In genomic region chr1:164458245-164458613, GRCm38 (mm10) we compare ENCODE assay signal across 8 mouse cellular contexts. TPM values are rescaled to one million over a fixed set of nuclear protein-coding genes. Genes with fewer than 3 reads are reported as not detected.
DNase-seq lines count a peak whose midpoint lies in the region; ATAC-seq and TF ChIP-seq lines count a peak whose summit lies in the region.

Atp1b1 (minus strand) TSS chr1:164458355.

- TF ChIP-seq RAD21 in CH12.LX (IDR thresholded peaks at IDR 0.05; ENCODE audit: low read depth, low read length): no peak

- H3K4me3 ChIP-seq in CH12.LX (replicated peaks in 1 of 3; ENCODE audit: low read depth in 2 of 3, low read length in 2 of 3, poor library complexity in 1 of 3): peak within 1 kb of the TSS in 2 of 3 experiments; percentile 41 to 62
- peak within 1 kb of the TSS; percentile 66 for H3K4me3 ChIP-seq in forebrain, embryonic 14.5 days (ENCODE audit: low read depth, low read length)
- peak within 1 kb of the TSS; percentile 73 for H3K4me3 ChIP-seq in liver, postnatal 0 days (ENCODE audit: low read depth, low read length)
- H3K4me3 ChIP-seq in neural tube, embryonic 15.5 days (replicated peaks): peak within 1 kb of the TSS; percentile 79

- dilution Hi-C loops in CH12.LX (cut with MboI; ENCODE audit: extremely low pct_ligation_motif_present, extremely low pct_unique_long_range_greater_than_20kb, low sequenced_read_pairs): no loop called here

- TF ChIP-seq EP300 in CH12.LX (IDR thresholded peaks at IDR 0.05; ENCODE audit: low read length): no peak
- TF ChIP-seq EP300 in liver, postnatal 0 days (IDR thresholded peaks at IDR 0.05; ENCODE audit: low read depth): no peak

- TF ChIP-seq POLR2A in CH12.LX (IDR thresholded peaks at IDR 0.05; ENCODE audit: low read depth, low read length): no peak

- TF ChIP-seq CTCF in CH12.LX (conservative IDR thresholded peaks at IDR 0.05 in 1 of 2, IDR thresholded peaks at IDR 0.05 in 1 of 2; ENCODE audit: low read depth in 2 of 2, low read length in 2 of 2): no peak
- peak; percentile 29 for TF ChIP-seq CTCF in liver, postnatal 0 days (IDR thresholded peaks at IDR 0.05; ENCODE audit: low read depth)

- H3K27me3 ChIP-seq in CH12.LX (replicated peaks): peaks cover 29% of the 10 kb centered on the region
- H3K27me3 ChIP-seq in forebrain, embryonic 14.5 days (replicated peaks; ENCODE audit: control insufficient read depth, insufficient read depth, low read length): no peaks in the 10 kb centered on the region
- H3K27me3 ChIP-seq in liver, postnatal 0 days (ENCODE audit: insufficient read depth, low read length): peaks cover 24% of the 10 kb centered on the region
- no peaks in the 10 kb centered on the region for H3K27me3 ChIP-seq in neural tube, embryonic 15.5 days (replicated peaks)

- WGBS in forebrain, embryonic 14.5 days: under 1% methylated on average over 29 of the region's 35 CpGs
- WGBS in liver, postnatal 0 days (ENCODE audit: insufficient replicate concordance): 3% methylated on average over 27 of the region's 35 CpGs
- under 1% methylated on average over 35 of the region's 35 CpGs for WGBS in neural tube, embryonic 15.5 days

- H3K27ac ChIP-seq in CH12.LX (ENCODE audit: insufficient read depth, low read depth): no peak within 1 kb of the TSS
- H3K27ac ChIP-seq in forebrain, embryonic 14.5 days (ENCODE audit: low read depth, low read length): peak within 1 kb of the TSS; percentile 92
- peak within 1 kb of the TSS; percentile 91 for H3K27ac ChIP-seq in liver, postnatal 0 days (ENCODE audit: low read depth)
- peak within 1 kb of the TSS; percentile 97 for H3K27ac ChIP-seq in neural tube, embryonic 15.5 days (replicated peaks)

- H3K9ac ChIP-seq in CH12.LX (ENCODE audit: insufficient read depth, low read depth): no peak within 1 kb of the TSS
- peak within 1 kb of the TSS; percentile 84 for H3K9ac ChIP-seq in forebrain, embryonic 14.5 days (ENCODE audit: low read length)
- peak within 1 kb of the TSS; percentile 81 for H3K9ac ChIP-seq in liver, postnatal 0 days (replicated peaks)
- peak within 1 kb of the TSS; percentile 74 for H3K9ac ChIP-seq in neural tube, embryonic 15.5 days (replicated peaks)

- in situ Hi-C loops in CH12.LX (cut with MboI; ENCODE audit: low pct_ligation_motif_present, low pct_unique_long_range_greater_than_20kb, low sequenced_read_pairs): no loop called here

- intact Hi-C loops in heart, postnatal 10 days (cut with DNase I): loop anchor here (5.0 kb wide), 4 partner anchors 91 to 664 kb away; no protein-coding TSS in a partner anchor

- peak within 1 kb of the TSS; percentile 93 for H3K4me2 ChIP-seq in CH12.LX (ENCODE audit: insufficient read depth, low read depth, poor library complexity, severe bottlenecking)
- H3K4me2 ChIP-seq in forebrain, embryonic 14.5 days (ENCODE audit: low read length): peak within 1 kb of the TSS; percentile 76
- H3K4me2 ChIP-seq in liver, postnatal 0 days (ENCODE audit: low read depth, low read length): peak within 1 kb of the TSS; percentile 76
- peak within 1 kb of the TSS; percentile 67 for H3K4me2 ChIP-seq in neural tube, embryonic 15.5 days

- H3K4me1 ChIP-seq in CH12.LX (ENCODE audit: control insufficient read depth in 1 of 2, insufficient read depth in 2 of 2): peaks cover 11 to 17% of the 10 kb centered on the region in 2 experiments
- H3K4me1 ChIP-seq in forebrain, embryonic 14.5 days (ENCODE audit: control insufficient read depth, insufficient read depth, low read length): peaks cover 26% of the 10 kb centered on the region
- peaks cover 24% of the 10 kb centered on the region for H3K4me1 ChIP-seq in liver, postnatal 0 days (ENCODE audit: insufficient read depth)
- H3K4me1 ChIP-seq in neural tube, embryonic 15.5 days: peaks cover 51% of the 10 kb centered on the region

- H3K79me2 ChIP-seq in CH12.LX (replicated peaks; ENCODE audit: control insufficient read depth, extremely low read depth, insufficient read depth, poor library complexity, severe bottlenecking): no peaks in the 10 kb centered on the region

- no peaks in the 10 kb centered on the region for H3K9me3 ChIP-seq in CH12.LX (replicated peaks; ENCODE audit: low read length)
- H3K9me3 ChIP-seq in forebrain, embryonic 14.5 days (replicated peaks; ENCODE audit: control insufficient read depth, low read length): no peaks in the 10 kb centered on the region
- H3K9me3 ChIP-seq in liver, postnatal 0 days (ENCODE audit: low read length): no peaks in the 10 kb centered on the region
- H3K9me3 ChIP-seq in neural tube, embryonic 15.5 days (replicated peaks): no peaks in the 10 kb centered on the region

- DNase-seq in CH12.LX (ENCODE audit: extremely low read depth): peak; percentile 40
- peak; percentile 41 for DNase-seq in c-Kit-positive CD71-positive TER-119-negative erythroid progenitor cells, embryonic 14.5 days (ENCODE audit: low read depth)
- DNase-seq in forebrain, embryonic 14.5 days (ENCODE audit: low spot score): peak; percentile 96
- DNase-seq in heart, postnatal 10 days: peak; percentile 88 to 91
- DNase-seq in kidney, postnatal 4 days: peak; percentile 90 to 94
- peak; percentile 86 for DNase-seq in liver, postnatal 0 days
- DNase-seq in thymus, adult 18-20 months: peak; percentile 87 to 89

- H3K36me3 ChIP-seq in CH12.LX (replicated peaks in 1 of 2; ENCODE audit: control insufficient read depth in 1 of 2, insufficient read depth in 1 of 2, low read length in 1 of 2): no peaks in the 10 kb centered on the region
- peaks cover under 1% of the 10 kb centered on the region; the same call in 1 of the 2 replicates for H3K36me3 ChIP-seq in forebrain, embryonic 14.5 days (ENCODE audit: control insufficient read depth, insufficient read depth, low read length)
- peaks cover 4% of the 10 kb centered on the region; the same call in 1 of the 2 replicates for H3K36me3 ChIP-seq in liver, postnatal 0 days (replicated peaks; ENCODE audit: insufficient read depth, low read length)
- H3K36me3 ChIP-seq in neural tube, embryonic 15.5 days: peaks cover 3% of the 10 kb centered on the region

- peak; percentile 95 for ATAC-seq in forebrain, embryonic 14.5 days
- peak; percentile 81 for ATAC-seq in liver, postnatal 0 days
- peak; percentile 94 for ATAC-seq in neural tube, embryonic 15.5 days (ENCODE audit: low FRiP score)

TF ChIP-seq in CH12.LX, 34 proteins besides CTCF, POLR2A, EP300 and RAD21:
- no peak for TF ChIP-seq USF2 (conservative IDR thresholded peaks at IDR 0.05; ENCODE audit: low read depth, low read length)
- TF ChIP-seq SMC3 (IDR thresholded peaks at IDR 0.05; ENCODE audit: low read depth, low read length): no peak
- TF ChIP-seq JUN (IDR thresholded peaks at IDR 0.05; ENCODE audit: insufficient read depth, low read depth, low read length): no peak
- TF ChIP-seq USF1 (IDR thresholded peaks at IDR 0.05; ENCODE audit: low read depth, low read length): no peak
- TF ChIP-seq E2F4 (IDR thresholded peaks at IDR 0.05; ENCODE audit: insufficient replicate concordance, low read depth, low read length): no peak
- TF ChIP-seq IRF4 (IDR thresholded peaks at IDR 0.05; ENCODE audit: low read depth, low read length): no peak
- TF ChIP-seq BHLHE40 (IDR thresholded peaks at IDR 0.05; ENCODE audit: low read depth, low read length): no peak
- no peak for TF ChIP-seq KAT2A (IDR thresholded peaks at IDR 0.05; ENCODE audit: insufficient replicate concordance, low read length)
- no peak for TF ChIP-seq TCF12 (IDR thresholded peaks at IDR 0.05; ENCODE audit: low read depth, low read length)
- no peak for TF ChIP-seq RCOR1 (conservative IDR thresholded peaks at IDR 0.05; ENCODE audit: low read depth, low read length)
- TF ChIP-seq JUND (conservative IDR thresholded peaks at IDR 0.05; ENCODE audit: low read depth, low read length): no peak
- no peak for TF ChIP-seq CHD2 (IDR thresholded peaks at IDR 0.05; ENCODE audit: low read length)
- no peak for TF ChIP-seq ZKSCAN1 (IDR thresholded peaks at IDR 0.05; ENCODE audit: borderline replicate concordance, low read depth, low read length)
- no peak for TF ChIP-seq HCFC1 (IDR thresholded peaks at IDR 0.05; ENCODE audit: low read depth, low read length)
- no peak for TF ChIP-seq ZC3H11A (IDR thresholded peaks at IDR 0.05; ENCODE audit: low read depth, low read length)
- TF ChIP-seq ZNF384 (IDR thresholded peaks at IDR 0.05; ENCODE audit: low read depth, low read length): no peak
- TF ChIP-seq ZMIZ1 (IDR thresholded peaks at IDR 0.05; ENCODE audit: low read depth, low read length): no peak
- TF ChIP-seq GABPA (IDR thresholded peaks at IDR 0.05; ENCODE audit: insufficient replicate concordance, low read depth, low read length): no peak
- no peak for TF ChIP-seq MEF2A (IDR thresholded peaks at IDR 0.05; ENCODE audit: borderline replicate concordance, low read depth, low read length)

RNA-seq across cellular contexts. Expression of gene Atp1b1, which starts in this region (rescaled TPM):
- total RNA-seq in CH12.LX (2012; rRNA removed): 0.17 TPM in 1 of 2 replicates, not detected in the other
- 0.32 and 0.46 TPM in 2 replicates for total RNA-seq in CH12.LX (2014; rRNA removed)
- 0.19 and 0.23 TPM in 2 replicates for polyA plus RNA-seq in CH12.LX (2012; ENCODE audit: insufficient read length, low read depth)
- 52.5 and 75.3 TPM in 2 replicates for polyA plus RNA-seq in forebrain, embryonic 14.5 days (2014; fragmentation: Nextera tagmentation; extraction: Ambion mirVana)
- 100 to 1,000 TPM; 429 to 462 TPM for total RNA-seq in heart, postnatal 10 days (2021)
- polyA plus RNA-seq in liver, postnatal 0 days (2015; fragmentation: Nextera tagmentation; extraction: Ambion mirVana): 38.6 and 38.8 TPM in 2 replicates
- polyA plus RNA-seq in neural tube, embryonic 15.5 days (2015; fragmentation: Nextera tagmentation; extraction: Ambion mirVana): 383 and 428 TPM in 2 replicates

Comparison
In these comparisons a context has a peak if more than half of its experiments do, and no peak if none do; other contexts are left out.
1. RNA of gene Atp1b1 (total RNA-seq): 429 to 462 TPM in heart, postnatal 10 days; 0.17 to 0.46 TPM in CH12.LX; every median in the first group is over 100 times any median in the second.
2. RNA of gene Atp1b1 (polyA plus RNA-seq): 383 to 428 TPM in neural tube, embryonic 15.5 days, 52.5 to 75.3 TPM in forebrain, embryonic 14.5 days and 38.6 to 38.8 TPM in liver, postnatal 0 days; 0.19 to 0.23 TPM in CH12.LX; every median in the first group is over 10 times any median in the second.
3. Peak in DNase-seq, H3K4me3 ChIP-seq and H3K4me2 ChIP-seq in CH12.LX; RNA of the gene not detected or under 1 TPM.
4. DNase-seq: peak in every context shown above with its lines; median percentile 96 in forebrain, embryonic 14.5 days; 92 in kidney, postnatal 4 days; 90 in heart, postnatal 10 days; 88 in thymus, adult 18-20 months; 86 in liver, postnatal 0 days; 41 in c-Kit-positive CD71-positive TER-119-negative erythroid progenitor cells, embryonic 14.5 days; 40 in CH12.LX.
5. Peak in every context shown above with its lines, with median percentiles within 50 percentile points of each other: H3K4me2 ChIP-seq, H3K4me3 ChIP-seq and ATAC-seq.